Mouse (Mus musculus) cerebellum, postnatal 25 days (tissue): Measurements from ENCODE around the gene Tmem132c.
A peak's percentile ranks its signal among the peaks of the same experiment; 100 is the strongest.

ENCODE experiments used
- DNase-seq, 2 experiments: peaks; one replicate each; pipeline ENCODE4 v3.0.0; 2021; ENCODE audit warnings: mixed read lengths in 2 of 2

Gene Tmem132c

DNA sequence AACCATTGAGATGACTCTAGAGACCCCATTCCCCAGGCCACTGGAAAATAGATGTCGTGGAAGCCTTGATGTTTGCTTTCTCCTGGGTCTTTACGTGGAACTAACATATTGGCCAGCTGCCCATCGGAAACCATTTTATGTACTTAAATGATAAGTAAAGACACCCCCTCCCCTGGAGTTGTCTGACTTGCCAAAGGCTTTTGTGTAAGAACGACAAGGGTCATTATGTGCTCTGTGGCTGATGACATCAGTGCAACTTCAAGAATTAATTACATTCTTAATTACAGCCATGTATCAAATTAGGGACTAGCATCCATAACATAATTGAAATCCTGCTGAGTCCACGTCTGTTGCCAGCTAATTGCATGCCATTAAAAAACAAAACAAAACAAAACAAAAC lies 45.3 kb downstream of the Tmem132c start:
- no peak for DNase-seq

DNA sequence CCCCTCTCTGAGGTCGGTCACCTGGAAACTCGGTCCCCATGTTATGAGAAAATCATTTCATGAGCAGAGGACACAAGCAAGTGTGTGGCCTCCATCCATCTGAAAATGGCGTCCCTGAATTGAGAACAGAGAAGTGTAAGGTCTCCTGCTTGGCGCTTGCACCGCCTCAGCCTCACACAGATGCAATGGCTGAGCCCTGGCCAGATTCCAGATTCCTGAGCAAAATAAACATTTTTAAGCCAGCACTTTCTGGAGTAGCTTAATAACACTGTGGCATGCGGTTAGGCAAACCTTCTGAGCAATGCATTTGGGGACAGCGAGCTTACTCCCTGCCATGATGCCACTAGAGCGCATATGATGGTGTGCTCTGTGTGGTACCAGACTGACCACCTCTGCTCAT lies 48.1 kb downstream of the Tmem132c start:
- peak in 1 of 2 experiments; percentile 36 for DNase-seq

DNA sequence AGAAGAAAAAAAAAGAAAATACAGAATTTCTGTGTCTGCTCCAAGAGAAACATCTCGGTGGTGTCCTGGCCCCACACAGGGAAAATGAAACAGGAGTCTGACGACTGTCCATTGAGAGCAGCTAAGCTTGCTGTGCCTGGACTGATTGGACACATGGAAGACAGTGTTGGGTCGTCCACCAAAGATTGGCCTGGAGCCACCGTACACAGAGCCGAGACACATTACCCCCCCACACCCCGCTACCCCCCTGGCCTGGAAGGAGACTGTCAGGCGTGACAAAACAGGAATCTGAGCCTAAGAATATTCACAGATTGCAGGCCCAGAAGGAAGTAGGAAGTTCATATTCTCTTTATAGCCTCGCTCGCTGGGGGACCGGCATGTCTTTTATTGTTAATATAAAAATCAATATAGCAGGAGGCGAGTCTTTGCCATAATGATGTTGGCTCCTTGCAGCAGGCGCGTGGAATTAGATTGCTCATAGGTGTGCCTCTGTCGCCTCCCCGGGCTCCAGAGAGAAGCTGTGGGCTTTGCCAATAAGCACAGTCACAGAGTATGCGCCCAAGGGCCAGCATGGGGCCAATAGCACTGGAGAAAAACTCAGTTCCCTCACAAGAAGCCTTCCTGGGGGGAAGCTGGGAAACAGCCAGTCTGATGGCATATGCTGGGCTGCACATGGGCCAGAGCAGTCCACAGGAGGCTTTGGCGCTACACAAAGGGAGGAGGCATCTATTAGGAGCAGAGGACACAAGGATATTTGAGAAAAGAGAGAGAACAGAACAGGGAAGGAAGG lies 49.0 kb downstream of the Tmem132c start:
- DNase-seq: peak; percentile 89 to 91

DNA sequence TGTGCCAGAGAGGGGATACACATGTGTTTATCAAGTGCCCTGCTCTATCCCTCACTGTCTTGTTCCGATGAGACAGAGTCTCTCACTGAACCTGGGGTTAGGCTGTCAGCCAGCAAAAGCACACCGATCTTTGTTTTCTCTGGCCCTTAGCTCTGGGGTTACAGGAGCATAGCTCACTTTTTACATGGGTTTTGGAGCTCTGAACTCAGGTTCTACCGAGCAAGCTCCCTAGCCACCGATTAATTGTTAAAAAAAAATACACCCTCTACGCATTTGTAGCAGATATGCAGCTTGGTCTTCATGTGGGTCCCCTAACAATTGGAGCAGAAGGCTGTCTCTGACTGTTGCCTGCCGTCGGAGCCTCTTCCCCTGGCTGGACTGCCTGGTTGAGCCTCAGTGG lies 50.0 kb downstream of the Tmem132c start:
- peak in 1 of 2 experiments; percentile 48 for DNase-seq

DNA sequence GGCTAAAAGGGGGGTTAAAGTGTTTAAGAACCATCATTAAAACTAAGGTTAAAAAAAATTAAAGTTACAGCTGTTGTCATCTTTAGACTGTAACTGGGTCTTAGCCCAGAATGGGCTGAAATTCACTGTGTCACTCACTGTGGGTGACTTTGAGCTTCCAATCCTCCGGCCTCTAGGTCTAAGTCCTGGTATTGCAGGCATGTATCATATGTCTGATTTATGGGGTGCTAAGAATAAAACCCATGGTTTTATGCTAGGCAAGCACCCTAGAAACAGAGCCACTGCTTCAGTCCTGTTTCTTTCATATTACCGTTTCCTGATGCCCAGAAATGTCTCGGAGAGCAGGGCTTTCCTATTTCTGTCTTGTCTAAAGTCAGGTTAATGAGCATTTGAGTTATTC lies 52.1 kb downstream of the Tmem132c start:
- DNase-seq: no peak

DNA sequence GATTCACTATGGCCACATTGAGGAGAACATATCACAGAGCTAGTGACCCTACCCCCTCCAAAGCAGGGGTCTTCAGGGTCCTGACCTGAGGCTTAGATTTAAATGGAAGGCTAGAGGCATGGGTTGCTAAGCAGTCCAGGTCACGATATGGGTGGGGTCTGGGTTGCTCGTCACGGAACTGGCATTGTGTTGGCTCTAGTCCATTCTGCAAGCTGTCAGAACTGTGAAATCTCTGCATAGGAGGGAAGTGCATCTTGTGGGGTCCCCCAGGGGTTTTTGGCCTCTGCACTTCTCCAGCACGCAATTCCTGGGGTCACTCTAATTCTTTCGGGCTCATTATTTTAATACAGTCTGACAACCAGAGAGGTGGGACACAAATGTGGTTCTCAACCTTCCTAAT lies 55.9 kb downstream of the Tmem132c start:
- no peak for DNase-seq

DNA sequence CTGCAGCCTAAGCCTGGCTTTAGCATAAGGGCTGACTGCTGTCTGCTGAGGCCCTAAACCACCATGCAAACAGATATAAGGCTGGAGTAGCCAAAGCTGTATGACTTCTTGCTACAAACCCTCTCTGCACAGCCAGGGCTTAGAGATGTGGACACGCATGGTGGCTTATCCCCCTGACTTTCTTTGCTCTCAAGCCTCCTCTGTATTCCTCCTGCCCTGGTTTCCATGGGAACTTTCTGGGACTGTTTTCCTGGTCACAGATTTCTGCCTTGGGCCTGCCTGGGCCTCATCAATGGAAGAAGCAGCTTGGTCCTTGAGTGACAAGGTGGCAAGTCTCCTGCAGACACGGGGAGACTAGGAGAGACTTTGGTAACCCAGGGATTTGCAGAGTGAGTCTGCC lies 56.5 kb downstream of the Tmem132c start:
- DNase-seq: no peak

DNA sequence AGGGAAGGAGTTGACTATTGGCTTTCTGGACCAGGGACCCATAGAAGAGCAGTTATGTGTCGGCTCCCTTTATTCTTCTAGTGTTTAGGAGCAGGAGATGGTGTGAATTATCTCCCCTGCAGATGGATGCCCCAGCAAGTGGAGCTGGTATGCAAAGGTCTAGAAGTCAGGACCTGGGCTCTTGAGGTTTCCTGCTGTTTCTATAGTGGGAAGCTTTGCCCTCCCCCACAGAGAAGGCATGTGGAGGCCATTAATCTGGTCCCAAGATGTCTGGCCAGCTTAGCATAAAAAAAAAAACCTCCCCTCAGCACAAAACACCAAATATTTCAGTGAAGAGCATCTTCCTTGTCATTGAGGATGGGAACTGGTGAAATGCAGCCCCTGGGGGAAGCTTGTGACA lies 57.4 kb downstream of the Tmem132c start:
- no peak for DNase-seq

DNA sequence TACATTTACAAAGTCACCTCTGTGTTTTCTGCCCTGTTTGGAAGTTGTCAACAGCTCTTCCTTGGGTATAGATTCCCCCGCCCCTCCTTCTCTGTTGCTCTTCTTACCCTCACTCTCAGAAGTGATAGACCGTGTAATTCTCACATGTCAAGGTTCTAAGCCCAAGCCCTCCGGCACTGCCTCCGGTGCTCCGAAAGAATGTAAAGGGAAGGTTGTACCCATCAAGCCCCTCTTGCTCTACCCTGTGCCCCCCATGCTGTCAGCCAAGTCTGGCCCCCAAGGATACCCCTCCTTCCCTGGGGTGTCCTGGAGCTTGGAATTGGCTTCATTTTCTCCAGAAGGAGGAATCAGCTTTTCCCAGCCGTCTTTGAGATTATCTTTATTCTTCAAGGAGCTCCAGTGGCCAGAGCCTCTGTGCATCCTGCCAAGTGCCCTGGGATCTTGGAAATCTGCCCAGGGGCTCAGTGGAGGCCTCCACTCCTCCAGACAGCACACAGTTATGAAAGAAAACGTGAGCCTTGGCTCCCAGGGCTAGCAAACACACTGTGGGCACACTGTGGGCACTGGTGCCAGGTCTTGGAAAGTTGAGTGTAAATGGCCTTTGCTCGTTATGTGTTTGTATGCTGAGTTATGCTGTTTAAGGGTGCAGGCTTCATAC lies 59.1 kb downstream of the Tmem132c start:
- peak; percentile 77 to 86 for DNase-seq

DNA sequence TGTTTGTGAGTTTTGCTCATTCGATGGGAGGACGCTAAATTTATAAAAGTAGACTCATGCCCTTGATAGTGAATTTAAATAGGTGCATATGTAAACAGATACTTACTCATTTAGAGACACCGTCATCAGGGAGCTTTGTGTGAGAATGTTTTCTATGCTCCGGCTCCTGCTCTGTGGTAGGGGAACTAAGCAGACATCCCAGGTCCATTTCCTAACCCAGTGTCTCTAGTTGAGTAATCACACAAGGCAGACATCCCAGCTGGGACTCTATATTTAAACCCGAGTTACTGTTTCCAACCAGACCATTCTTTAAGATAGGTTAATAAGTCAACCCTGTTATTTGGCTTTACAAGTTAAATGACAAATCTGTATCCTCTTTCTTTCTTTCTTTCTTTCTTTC lies 63.7 kb downstream of the Tmem132c start:
- DNase-seq: no peak

DNA sequence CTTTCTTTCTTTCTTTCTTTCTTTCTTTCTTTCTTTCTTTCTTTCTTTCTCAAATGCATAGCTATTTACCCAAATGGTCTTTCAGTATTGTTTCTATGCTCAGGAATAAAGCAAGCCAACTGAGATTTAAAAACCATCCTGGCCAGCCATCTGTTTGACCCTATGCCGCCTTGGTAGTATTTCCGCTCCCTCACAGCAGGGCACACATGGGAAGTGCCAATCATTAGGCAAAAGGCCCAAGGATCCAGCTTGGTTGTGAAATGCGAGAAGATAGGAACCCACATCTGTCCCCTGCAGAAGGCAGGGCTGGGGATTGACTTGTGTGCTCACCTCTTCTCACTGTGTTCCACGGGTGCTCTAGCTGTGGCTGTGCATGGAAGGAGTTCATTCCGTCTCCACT lies 64.1 kb downstream of the Tmem132c start:
- DNase-seq: peak; percentile 84 to 86

DNA sequence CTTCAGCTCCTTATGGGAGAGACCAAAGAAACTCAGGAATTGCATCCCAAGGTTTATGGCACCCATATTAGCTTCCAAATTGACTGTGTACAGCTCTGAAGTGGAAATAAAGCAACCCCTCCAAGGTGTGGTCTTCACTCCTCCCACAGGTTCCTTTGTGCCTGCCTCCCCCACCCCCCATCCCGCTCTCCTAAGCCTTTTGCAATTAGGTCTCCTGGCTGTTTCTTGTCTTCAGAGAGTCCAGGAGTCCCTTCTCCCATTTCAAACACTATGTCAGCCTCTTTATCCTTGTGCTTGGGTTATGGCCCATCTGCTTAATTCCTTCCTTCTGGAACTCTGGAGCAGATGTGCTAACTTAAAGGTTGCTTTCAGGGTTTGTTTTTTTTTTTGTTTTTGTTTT lies 65.1 kb downstream of the Tmem132c start:
- DNase-seq: no peak

DNA sequence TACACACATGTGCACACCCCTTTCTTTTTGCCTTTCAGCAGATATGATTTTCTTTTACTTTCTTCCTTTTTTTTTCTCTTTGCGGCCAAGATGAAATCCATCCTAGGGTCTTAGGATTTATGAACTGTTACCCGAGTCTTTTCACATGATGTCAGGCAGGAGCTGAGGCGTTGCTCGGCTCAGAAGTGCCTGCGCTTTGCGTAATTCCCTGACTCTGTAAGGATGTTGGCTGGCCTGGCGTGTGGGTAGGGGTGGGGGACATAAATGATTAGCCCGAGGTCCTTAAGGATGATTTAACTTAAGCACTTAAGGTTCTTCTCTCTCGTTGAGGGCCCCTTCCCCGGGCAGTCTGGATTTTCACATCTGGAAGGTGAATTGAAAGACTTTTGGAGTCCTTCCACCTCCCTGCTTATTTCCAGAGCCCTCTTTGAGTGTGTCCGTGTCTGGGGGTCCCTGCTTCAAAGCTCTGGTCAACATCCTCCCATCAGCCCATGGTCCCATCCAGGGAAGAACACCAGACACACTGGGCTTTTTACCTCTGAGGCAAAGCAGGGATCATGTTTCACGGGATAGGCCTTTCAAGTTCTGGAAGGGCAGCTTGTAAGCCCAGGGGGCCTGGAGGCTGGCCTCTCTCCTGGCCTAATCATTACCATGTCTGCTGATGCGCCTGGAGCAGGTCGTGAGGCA lies 68.9 kb downstream of the Tmem132c start:
- DNase-seq: no peak

DNA sequence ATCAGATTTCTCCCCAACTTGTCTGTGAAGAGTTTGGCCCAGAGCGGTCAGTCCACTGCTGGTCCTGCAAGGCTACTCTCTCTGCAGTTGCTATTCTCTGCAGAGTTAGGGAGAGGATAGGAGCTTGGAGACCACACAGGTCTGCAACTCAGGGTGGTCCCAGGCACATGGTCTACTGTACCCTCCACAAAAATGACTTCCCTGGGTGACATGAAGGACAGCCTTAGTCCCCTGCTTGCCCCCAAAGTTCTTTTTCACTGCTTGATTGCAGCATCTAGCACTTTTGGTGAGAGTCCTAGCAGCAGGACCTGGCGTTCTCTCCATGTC lies 69.4 kb downstream of the Tmem132c start:
- DNase-seq: no peak

DNA sequence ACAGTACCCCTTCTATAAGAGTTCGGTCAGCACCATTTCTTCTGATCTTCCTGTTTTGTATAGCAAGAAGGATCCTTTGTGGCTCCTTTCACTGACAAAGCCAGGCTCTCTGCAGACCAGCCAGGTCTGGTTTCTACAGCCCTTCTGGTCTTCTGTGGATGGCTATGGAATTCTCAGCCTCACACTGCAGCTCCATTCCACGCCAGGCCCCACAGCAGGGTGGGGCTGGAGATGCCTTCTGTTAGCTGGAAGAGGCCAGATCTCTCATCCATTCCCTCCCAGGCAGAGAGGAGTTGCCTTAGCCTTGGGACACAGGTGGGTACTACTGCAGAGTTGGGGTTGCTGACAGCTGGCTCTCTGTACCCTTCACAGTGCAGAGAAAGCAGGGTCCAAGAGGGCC lies 72.0 kb downstream of the Tmem132c start:
- peak; percentile 72 to 77 for DNase-seq

DNA sequence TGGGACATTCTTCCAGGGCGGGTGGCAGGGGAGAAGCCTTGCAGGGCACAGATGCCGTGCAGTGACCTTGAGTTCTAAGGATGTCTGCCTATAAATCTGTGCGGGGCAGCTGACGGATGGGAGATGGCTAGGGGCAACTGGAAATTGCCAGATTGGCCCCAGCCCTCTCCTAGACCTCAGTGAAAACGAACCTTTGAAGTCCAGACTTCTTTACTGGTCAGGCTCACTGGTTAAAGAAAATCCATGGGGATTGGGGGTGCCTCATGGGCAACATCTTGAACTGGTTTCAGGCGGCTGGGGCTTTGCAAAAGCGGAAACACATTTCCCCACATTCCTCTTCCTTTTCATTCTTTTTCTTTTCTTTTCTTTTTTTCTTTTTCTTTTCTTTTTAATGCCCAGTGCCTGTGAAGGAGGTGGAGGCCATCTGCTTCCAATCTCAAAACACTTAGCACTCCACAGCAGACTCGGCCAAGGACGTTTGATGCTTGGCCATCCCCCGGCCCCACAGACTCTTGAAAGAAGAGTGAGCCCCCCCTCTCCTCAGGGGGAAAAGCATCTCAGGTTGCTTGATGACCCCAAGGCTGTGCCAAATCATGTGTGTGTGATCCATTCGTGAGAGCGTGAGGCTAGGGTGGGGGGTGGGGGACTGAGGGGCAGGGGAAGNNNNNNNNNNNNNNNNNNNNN lies 77.6 kb downstream of the Tmem132c start:
- no peak for DNase-seq

DNA sequence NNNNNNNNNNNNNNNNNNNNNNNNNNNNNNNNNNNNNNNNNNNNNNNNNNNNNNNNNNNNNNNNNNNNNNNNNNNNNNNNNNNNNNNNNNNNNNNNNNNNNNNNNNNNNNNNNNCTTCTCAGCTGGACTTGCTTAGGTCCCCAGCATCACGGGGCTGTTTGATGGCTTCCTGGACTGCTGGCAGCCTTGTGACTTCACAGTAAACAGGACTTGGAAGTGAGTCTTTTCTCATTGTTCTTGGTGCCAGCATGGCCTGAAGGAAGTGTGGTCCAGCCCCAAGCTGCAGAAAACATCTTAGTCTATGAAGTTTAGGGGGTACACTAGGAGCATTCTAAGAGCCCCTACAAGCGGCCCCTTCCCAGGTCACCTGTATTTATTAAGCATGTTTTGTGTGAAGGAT lies 83.0 kb downstream of the Tmem132c start:
- no peak for DNase-seq

DNA sequence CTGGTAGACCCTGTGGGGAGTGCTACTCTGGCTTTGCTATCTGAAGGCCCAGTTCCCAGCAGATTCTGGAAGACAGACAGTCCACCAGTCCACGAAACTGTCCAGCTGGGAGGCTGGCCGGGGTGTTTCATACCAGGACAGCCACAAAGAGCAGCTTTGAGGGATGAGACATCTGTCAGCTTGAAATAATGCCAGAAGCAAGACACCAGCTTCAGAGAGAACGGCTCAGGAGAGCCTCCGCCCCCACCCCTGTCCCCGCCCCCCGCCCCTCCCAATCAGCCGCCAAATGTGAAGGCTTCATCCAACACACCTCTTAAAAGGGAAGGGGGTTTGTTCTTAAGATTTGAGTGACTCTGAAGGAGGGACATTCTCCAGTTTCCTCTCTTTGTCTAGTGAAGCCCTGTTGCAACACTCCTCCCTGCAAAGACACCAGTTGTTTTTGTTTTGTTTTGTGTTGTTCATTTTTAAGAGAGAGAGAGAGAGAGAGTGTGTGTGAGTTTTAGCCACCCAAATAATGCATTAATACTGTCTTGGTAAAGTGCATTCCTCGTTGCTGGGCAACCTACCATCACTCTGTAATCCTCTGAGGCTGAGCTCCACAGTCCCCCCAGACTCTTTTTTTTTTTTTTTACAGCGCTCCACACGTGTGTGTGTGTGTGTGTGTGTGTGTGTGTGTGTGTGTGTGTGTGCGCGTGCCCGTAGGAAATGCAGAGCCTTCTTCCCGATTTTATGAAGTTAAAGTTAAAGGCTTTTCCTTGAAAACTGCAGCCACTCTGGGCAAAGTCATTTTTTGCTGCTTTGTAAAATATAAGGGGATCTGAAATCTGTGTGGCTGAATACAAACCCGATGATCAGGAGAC lies 94.7 kb downstream of the Tmem132c start:
- DNase-seq: peak; percentile 51 to 68

DNA sequence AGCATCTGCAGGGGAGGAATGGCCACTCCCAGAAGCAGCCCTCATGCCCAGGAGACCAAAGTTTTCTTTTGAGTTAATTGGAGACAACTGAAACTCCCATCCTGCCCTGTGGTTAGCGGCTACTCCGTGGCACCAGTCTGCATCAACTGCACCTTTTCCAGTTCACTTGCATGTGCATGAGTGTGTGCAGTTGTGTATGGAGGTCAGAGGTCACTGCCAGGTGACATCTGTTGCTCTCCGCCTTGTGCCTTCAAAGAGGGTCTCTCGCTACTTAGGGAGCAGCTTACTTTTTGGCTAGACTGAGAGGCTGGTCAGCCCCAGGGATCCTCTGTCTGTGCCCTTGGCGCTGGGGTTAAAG lies 95.3 kb downstream of the Tmem132c start:
- no peak for DNase-seq

DNA sequence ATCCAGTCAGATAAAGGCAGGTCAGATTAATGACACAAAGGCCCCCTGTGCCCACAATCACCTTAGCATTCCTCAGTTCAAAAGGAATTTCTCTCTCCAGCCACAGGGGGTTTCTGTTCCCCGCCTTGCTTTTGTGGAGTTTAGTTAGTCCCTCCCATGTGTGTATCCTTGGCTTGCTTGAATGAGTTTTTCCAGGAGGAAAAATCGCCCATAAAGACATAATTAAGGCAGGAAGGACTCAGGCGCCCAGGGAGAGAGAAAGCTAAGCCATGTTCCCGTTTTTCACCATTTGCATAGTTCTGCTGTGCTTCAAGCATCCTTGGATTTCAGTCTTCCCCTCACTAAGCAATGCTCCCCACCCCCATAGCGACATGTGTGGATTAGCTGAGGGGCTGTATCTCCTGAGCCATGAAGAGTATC lies 97.4 kb downstream of the Tmem132c start:
- no peak for DNase-seq

DNA sequence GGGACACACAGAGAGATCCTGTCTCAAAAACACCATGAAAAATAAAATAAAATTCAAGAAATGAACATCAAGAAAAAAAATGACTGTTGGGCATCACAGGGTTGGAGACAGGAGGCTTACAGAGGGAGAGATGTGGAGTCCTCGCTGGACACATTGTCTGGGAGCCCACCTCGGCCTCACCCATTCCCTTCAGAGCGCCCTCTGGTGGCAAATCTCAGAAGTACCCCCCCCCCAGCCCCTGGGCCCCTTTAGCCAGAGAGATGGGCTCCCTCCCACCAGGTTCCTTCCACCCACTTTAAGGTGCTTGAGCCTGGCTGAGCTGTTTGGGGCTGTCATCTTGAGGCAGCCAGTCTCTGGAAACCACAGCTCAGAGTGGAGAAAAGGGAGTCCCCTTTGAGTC lies 99.5 kb downstream of the Tmem132c start:
- no peak for DNase-seq

DNA sequence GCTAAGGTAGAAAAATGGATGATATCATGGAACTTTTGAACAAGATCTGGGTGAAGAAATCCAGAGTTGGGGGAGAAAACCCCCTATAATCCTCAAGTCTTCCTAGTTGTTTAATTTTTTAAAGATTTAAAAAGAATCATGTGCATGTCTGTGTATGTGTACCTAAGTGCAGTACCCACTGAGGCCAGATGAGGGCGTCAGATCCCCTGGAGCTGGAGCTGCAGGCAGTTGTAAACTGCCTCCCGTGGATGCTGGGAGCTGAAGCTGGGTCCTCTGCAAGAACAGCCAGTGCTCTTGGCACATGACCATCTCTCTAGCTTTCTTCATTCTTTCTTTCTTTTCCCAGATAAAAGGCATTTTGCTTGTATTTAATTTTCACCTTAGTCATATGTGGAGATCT lies 103.1 kb downstream of the Tmem132c start:
- DNase-seq: no peak

DNA sequence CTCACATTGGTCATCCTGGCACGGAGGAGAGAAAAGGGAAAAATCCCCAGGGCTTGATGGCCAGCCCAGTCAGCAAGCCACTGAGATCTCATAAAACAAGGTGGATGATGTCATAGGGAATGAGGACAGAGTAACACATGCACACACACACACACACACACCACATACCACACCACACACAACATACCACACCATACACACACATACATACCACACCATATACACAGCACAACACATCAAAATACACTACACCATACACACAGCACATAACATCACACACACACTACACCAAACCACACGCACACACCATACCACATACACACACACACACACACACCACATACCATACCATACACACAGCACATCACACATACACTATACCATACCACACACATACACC lies 104.8 kb downstream of the Tmem132c start:
- DNase-seq: no peak
